Mouse (Mus musculus) MEL (cell line): ENCODE measurements around the gene Zer1.

Experiments used
- CTCF ChIP-seq, 3 experiments: IDR thresholded peaks in 2 of 3; conservative IDR thresholded peaks in 1 of 3; 2 replicates each; pipeline ENCODE4 v1.5.1; 2011 to 2012; ENCODE audit warnings: low read length in 3 of 3, low read depth in 2 of 3, mild to moderate bottlenecking in 2 of 3, improper control_type of control experiment in 1 of 3, inconsistent platforms in 1 of 3, mixed read lengths in 1 of 3, moderate library complexity in 1 of 3; ENCODE audit not compliant: control insufficient read depth in 1 of 3, insufficient read depth in 1 of 3, poor library complexity in 1 of 3, severe bottlenecking in 1 of 3
- E2F4 ChIP-seq: IDR thresholded peaks from 2 replicates; pipeline ENCODE4 v1.6.1; 2011; ENCODE audit warnings: low read depth, low read length, improper control_type of control experiment, borderline replicate concordance
- EP300 ChIP-seq, 2 experiments: IDR thresholded peaks; 2 replicates each; pipeline ENCODE4 v1.6.1; 2011; ENCODE audit warnings: improper control_type of control experiment in 2 of 2, low read length in 2 of 2, low read depth in 1 of 2, mild to moderate bottlenecking in 1 of 2
- MEF2A ChIP-seq: IDR thresholded peaks from 2 replicates; pipeline ENCODE4 v1.6.1; 2014; ENCODE audit warnings: low read depth, mild to moderate bottlenecking, inconsistent platforms, low read length, improper control_type of control experiment; ENCODE audit not compliant: poor library complexity, insufficient replicate concordance, severe bottlenecking; ENCODE audit errors: extremely low read depth
- NELFE ChIP-seq: IDR thresholded peaks from 2 replicates; pipeline ENCODE4 v1.6.1; 2011; ENCODE audit warnings: low read depth, low read length, improper control_type of control experiment
- POLR2A ChIP-seq, 2 experiments: IDR thresholded peaks; 2 replicates each; pipeline ENCODE4 v1.6.1; 2011 to 2012; ENCODE audit warnings: low read length in 2 of 2, mild to moderate bottlenecking in 2 of 2, control low read depth in 1 of 2, improper control_type of control experiment in 1 of 2, low read depth in 1 of 2, moderate library complexity in 1 of 2; ENCODE audit not compliant: control insufficient read depth in 1 of 2, insufficient read depth in 1 of 2, poor library complexity in 1 of 2
- USF1 ChIP-seq: IDR thresholded peaks from 2 replicates; pipeline ENCODE4 v1.6.1; 2014; ENCODE audit warnings: low read depth, mild to moderate bottlenecking, inconsistent platforms, low read length, improper control_type of control experiment, moderate library complexity
- ZKSCAN1 ChIP-seq: IDR thresholded peaks from 2 replicates; pipeline ENCODE4 v1.6.1; 2012; ENCODE audit warnings: low read depth, mild to moderate bottlenecking, inconsistent platforms, low read length, improper control_type of control experiment, moderate library complexity

GRCm38 (mm10) chr2:30151840-30152239 is 27.5 kb upstream of the Zer1 start:
- TF ChIP-seq USF1 (no peak), MEF2A (no peak), NELFE (no peak), ZKSCAN1 (no peak), EP300 (IDR thresholded peaks at IDR 0.05; ENCODE audit: low read depth in 1 of 2, low read length in 2 of 2) (no peak), POLR2A (IDR thresholded peaks at IDR 0.05; ENCODE audit: control insufficient read depth in 1 of 2, insufficient read depth in 1 of 2, low read depth in 1 of 2, low read length in 2 of 2, poor library complexity in 1 of 2) (no peak), E2F4 (no peak), CTCF (IDR thresholded peaks at IDR 0.05 in 2 of 3, conservative IDR thresholded peaks at IDR 0.05 in 1 of 3; ENCODE audit: control insufficient read depth in 1 of 3, insufficient read depth in 1 of 3, low read depth in 2 of 3, low read length in 3 of 3, poor library complexity in 1 of 3, severe bottlenecking in 1 of 3) (no peak)
